Mouse (Mus musculus): Measurements from ENCODE around the gene Sap30bp. TPM values are rescaled to one million over a fixed set of nuclear protein-coding genes. Genes with fewer than 3 reads are reported as not detected.
A peak's percentile ranks its signal among the peaks of the same experiment; 100 is the strongest.

Sap30bp gene
- total and polyA plus RNA-seq, 3 experiments: 9.1 to 18.1 (median 16.4) TPM

GRCm38 (mm10) chr11:115920110-115920818 lies 12.8 kb upstream of the Sap30bp start:
- Histone ChIP-seq H3K27me3 (ENCODE audit: control insufficient read depth, insufficient read depth, low read length) (no peaks in the 10 kb centered on the region), H3K4me1 (ENCODE audit: control insufficient read depth, insufficient read depth, low read length) (no peaks in the 10 kb centered on the region), H3K4me3 (no peak overlapping the region), H3K9ac (ENCODE audit: low read depth, low read length) (no peak overlapping the region), H3K27ac (no peak overlapping the region), H3K36me3 (ENCODE audit: control insufficient read depth, insufficient read depth, low read length) (no peaks in the 10 kb centered on the region), H3K79me2 (replicated peaks; ENCODE audit: control insufficient read depth, insufficient read depth, low read length) (no peaks in the 10 kb centered on the region)
- WGBS: 29% methylated on average over 6 of the region's 6 CpGs
- TF ChIP-seq EP300 (IDR thresholded peaks at IDR 0.05; ENCODE audit: insufficient read depth, low read depth, low read length) (no peak), CTCF (IDR thresholded peaks at IDR 0.05) (peak; percentile 86)
- peak; percentile 33 to 54 for DNase-seq
- intact Hi-C loops (cut with DNase I): loop anchor here (2.0 kb wide), 1 partner anchor 21 kb away; the partner anchor contains the start of gene Smim5

GRCm38 (mm10) chr11:115921986-115922385 lies 11.1 kb upstream of the Sap30bp start:
- WGBS: 96% methylated on average over 1 of the region's 1 CpGs
- intact Hi-C loops (cut with DNase I): loop anchor here (2.0 kb wide), 1 partner anchor 23 kb away; the partner anchor contains the start of gene Smim5
- Histone ChIP-seq H3K9ac (ENCODE audit: low read depth, low read length) (no peak overlapping the region), H3K4me1 (ENCODE audit: control insufficient read depth, insufficient read depth, low read length) (no peaks in the 10 kb centered on the region), H3K27me3 (ENCODE audit: control insufficient read depth, insufficient read depth, low read length) (no peaks in the 10 kb centered on the region), H3K79me2 (replicated peaks; ENCODE audit: control insufficient read depth, insufficient read depth, low read length) (no peaks in the 10 kb centered on the region), H3K36me3 (ENCODE audit: control insufficient read depth, insufficient read depth, low read length) (no peaks in the 10 kb centered on the region), H3K27ac (no peak overlapping the region), H3K4me3 (no peak overlapping the region)
- no peak for DNase-seq
- no peak for TF ChIP-seq EP300 (IDR thresholded peaks at IDR 0.05; ENCODE audit: insufficient read depth, low read depth, low read length)
- no peak for TF ChIP-seq CTCF (IDR thresholded peaks at IDR 0.05)
- no peak for TF ChIP-seq POLR2A (IDR thresholded peaks at IDR 0.05; ENCODE audit: insufficient read depth, low read depth, low read length)

GRCm38 (mm10) chr11:115929031-115929430 lies 4.1 kb upstream of the Sap30bp start:
- no peaks in the 10 kb centered on the region for H3K27me3 ChIP-seq (ENCODE audit: control insufficient read depth, insufficient read depth, low read length)
- 84% methylated on average over 8 of the region's 8 CpGs for WGBS

GRCm38 (mm10) chr11:115929818-115930217 lies 3.3 kb upstream of the Sap30bp start:
- Histone ChIP-seq H3K4me3 (no peak overlapping the region), H3K36me3 (ENCODE audit: control insufficient read depth, insufficient read depth, low read length) (peaks cover 6% of the 10 kb centered on the region; the same call in 1 of the 2 replicates), H3K27me3 (ENCODE audit: control insufficient read depth, insufficient read depth, low read length) (no peaks in the 10 kb centered on the region), H3K9ac (ENCODE audit: low read depth, low read length) (no peak overlapping the region), H3K27ac (no peak overlapping the region), H3K79me2 (replicated peaks; ENCODE audit: control insufficient read depth, insufficient read depth, low read length) (peaks cover 2% of the 10 kb centered on the region; the same call in 1 of the 2 replicates), H3K4me1 (ENCODE audit: control insufficient read depth, insufficient read depth, low read length) (peaks cover 3% of the 10 kb centered on the region)
- intact Hi-C loops (cut with DNase I): loop anchor here (10.0 kb wide), 1 partner anchor 205 kb away; the partner anchor contains the start of genes Mrpl38 and Trim65
- no peak for DNase-seq
- WGBS: 64% methylated on average over 3 of the region's 3 CpGs
- no peak for TF ChIP-seq POLR2A (IDR thresholded peaks at IDR 0.05; ENCODE audit: insufficient read depth, low read depth, low read length)
- TF ChIP-seq CTCF (IDR thresholded peaks at IDR 0.05): no peak
- no peak for TF ChIP-seq EP300 (IDR thresholded peaks at IDR 0.05; ENCODE audit: insufficient read depth, low read depth, low read length)

More at GRCm38 (mm10) chr11:115929031-115929430, 4.1 kb upstream of the Sap30bp start:
- Histone ChIP-seq H3K4me3 (no peak overlapping the region), H3K36me3 (ENCODE audit: control insufficient read depth, insufficient read depth, low read length) (peaks cover under 1% of the 10 kb centered on the region; the same call in 1 of the 2 replicates), H3K4me1 (ENCODE audit: control insufficient read depth, insufficient read depth, low read length) (peaks cover 2% of the 10 kb centered on the region), H3K27ac (no peak overlapping the region), H3K9ac (ENCODE audit: low read depth, low read length) (no peak overlapping the region), H3K79me2 (replicated peaks; ENCODE audit: control insufficient read depth, insufficient read depth, low read length) (no peaks in the 10 kb centered on the region)
- intact Hi-C loops (cut with DNase I): no loop called here
- DNase-seq: peak in 1 of 2 experiments; percentile 27
- TF ChIP-seq POLR2A (IDR thresholded peaks at IDR 0.05; ENCODE audit: insufficient read depth, low read depth, low read length) (no peak), CTCF (IDR thresholded peaks at IDR 0.05) (no peak), EP300 (IDR thresholded peaks at IDR 0.05; ENCODE audit: insufficient read depth, low read depth, low read length) (no peak)

- no peaks in the 10 kb centered on the region for H3K27me3 ChIP-seq (ENCODE audit: control insufficient read depth, insufficient read depth, low read length)
- intact Hi-C loops (cut with DNase I): loop anchor here (10.0 kb wide), 1 partner anchor 204 kb away; the partner anchor contains the start of genes Mrpl38 and Trim65
- WGBS: 56% methylated on average over 3 of the region's 3 CpGs
- H3K9ac ChIP-seq (ENCODE audit: low read depth, low read length): no peak overlapping the region
- H3K79me2 ChIP-seq (replicated peaks; ENCODE audit: control insufficient read depth, insufficient read depth, low read length): peaks cover 2% of the 10 kb centered on the region; the same call in 1 of the 2 replicates
- peaks cover 6% of the 10 kb centered on the region; the same call in 1 of the 2 replicates for H3K36me3 ChIP-seq (ENCODE audit: control insufficient read depth, insufficient read depth, low read length)
- no peak for DNase-seq
- H3K4me1 ChIP-seq (ENCODE audit: control insufficient read depth, insufficient read depth, low read length): peaks cover 3% of the 10 kb centered on the region
- no peak overlapping the region for H3K27ac ChIP-seq
- no peak overlapping the region for H3K4me3 ChIP-seq
- TF ChIP-seq POLR2A (IDR thresholded peaks at IDR 0.05; ENCODE audit: insufficient read depth, low read depth, low read length) (no peak), EP300 (IDR thresholded peaks at IDR 0.05; ENCODE audit: insufficient read depth, low read depth, low read length) (no peak), CTCF (IDR thresholded peaks at IDR 0.05) (no peak)
Observed at GRCm38 (mm10) chr11:115931235-115931634, 1.8 kb upstream of the Sap30bp start.

GRCm38 (mm10) chr11:115933747-115934110 lies 647 bp downstream of the Sap30bp start:
- Histone ChIP-seq H3K4me3 (peak overlapping the region; percentile 80), H3K79me2 (replicated peaks; ENCODE audit: control insufficient read depth, insufficient read depth, low read length) (peaks cover 2% of the 10 kb centered on the region; the same call in 1 of the 2 replicates), H3K9ac (ENCODE audit: low read depth, low read length) (peak overlapping the region; percentile 80), H3K36me3 (ENCODE audit: control insufficient read depth, insufficient read depth, low read length) (peaks cover 6% of the 10 kb centered on the region; the same call in 1 of the 2 replicates), H3K27me3 (ENCODE audit: control insufficient read depth, insufficient read depth, low read length) (no peaks in the 10 kb centered on the region), H3K4me1 (ENCODE audit: control insufficient read depth, insufficient read depth, low read length) (peaks cover 3% of the 10 kb centered on the region), H3K27ac (peak overlapping the region; percentile 72)
- intact Hi-C loops (cut with DNase I): loop anchor here (10.0 kb wide), 1 partner anchor 201 kb away; the partner anchor contains the start of genes Mrpl38 and Trim65
- DNase-seq: no peak
- TF ChIP-seq POLR2A (IDR thresholded peaks at IDR 0.05; ENCODE audit: insufficient read depth, low read depth, low read length) (no peak), EP300 (IDR thresholded peaks at IDR 0.05; ENCODE audit: insufficient read depth, low read depth, low read length) (no peak), CTCF (IDR thresholded peaks at IDR 0.05) (no peak)
- WGBS: under 1% methylated on average over 16 of the region's 16 CpGs
